Mouse (Mus musculus): ENCODE data around the gene Gm21983.

GRCm38 (mm10) chr7:27180837-27181695 lies at the start of gene Gm21983, which contains the start of gene Mia:
- TF ChIP-seq CTCF (IDR thresholded peaks at IDR 0.05; ENCODE audit: low read depth, low read length) (no peak), POLR2A (IDR thresholded peaks at IDR 0.05; ENCODE audit: borderline replicate concordance, low read depth, low read length) (no peak)
